Mouse (Mus musculus): ENCODE data around the gene Clpsl2. TPM values are rescaled to one million over a fixed set of nuclear protein-coding genes. Genes with fewer than 3 reads are reported as not detected.

The Clpsl2 gene
- not detected in 2 replicates for total RNA-seq (2017)

GRCm38 (mm10) chr17:28549111-28549510 is at the start of gene Clpsl2:
Gene Clpsl2 (plus strand): TSS chr17:28549411.
- no peak for ATAC-seq (replicated peaks; ENCODE audit: low read depth, poor library complexity, severe bottlenecking)

GRCm38 (mm10) chr17:28500465-28500864 is 48.7 kb upstream of the Clpsl2 start:
- no peak for ATAC-seq (replicated peaks; ENCODE audit: low read depth, poor library complexity, severe bottlenecking)

GRCm38 (mm10) chr17:28502196-28502821 is 46.9 kb upstream of the Clpsl2 start:
- ATAC-seq (replicated peaks; ENCODE audit: low read depth, poor library complexity, severe bottlenecking): no peak

GRCm38 (mm10) chr17:28504182-28504581 is 45.0 kb upstream of the Clpsl2 start:
- ATAC-seq (replicated peaks; ENCODE audit: low read depth, poor library complexity, severe bottlenecking): no peak

- no peak for ATAC-seq (replicated peaks; ENCODE audit: low read depth, poor library complexity, severe bottlenecking)
Measured at GRCm38 (mm10) chr17:28505591-28505990, 43.6 kb upstream of the Clpsl2 start.

- ATAC-seq (replicated peaks; ENCODE audit: low read depth, poor library complexity, severe bottlenecking): no peak
Measured at GRCm38 (mm10) chr17:28506895-28507294, 42.3 kb upstream of the Clpsl2 start.

- ATAC-seq (replicated peaks; ENCODE audit: low read depth, poor library complexity, severe bottlenecking): no peak
Measured at GRCm38 (mm10) chr17:28507496-28507895, 41.7 kb upstream of the Clpsl2 start.

GRCm38 (mm10) chr17:28510445-28511342 is 38.5 kb upstream of the Clpsl2 start:
- ATAC-seq (replicated peaks; ENCODE audit: low read depth, poor library complexity, severe bottlenecking): no peak

GRCm38 (mm10) chr17:28511616-28512541 is 37.3 kb upstream of the Clpsl2 start:
- ATAC-seq (replicated peaks; ENCODE audit: low read depth, poor library complexity, severe bottlenecking): no peak

GRCm38 (mm10) chr17:28512696-28513095 is 36.5 kb upstream of the Clpsl2 start:
- no peak for ATAC-seq (replicated peaks; ENCODE audit: low read depth, poor library complexity, severe bottlenecking)

GRCm38 (mm10) chr17:28513337-28513736 is 35.9 kb upstream of the Clpsl2 start:
- no peak for ATAC-seq (replicated peaks; ENCODE audit: low read depth, poor library complexity, severe bottlenecking)

GRCm38 (mm10) chr17:28513844-28514243 is 35.4 kb upstream of the Clpsl2 start:
- ATAC-seq (replicated peaks; ENCODE audit: low read depth, poor library complexity, severe bottlenecking): peak; percentile 15; the same call in 1 of the 2 replicates

GRCm38 (mm10) chr17:28514555-28514954 is 34.7 kb upstream of the Clpsl2 start:
- no peak for ATAC-seq (replicated peaks; ENCODE audit: low read depth, poor library complexity, severe bottlenecking)

- no peak for ATAC-seq (replicated peaks; ENCODE audit: low read depth, poor library complexity, severe bottlenecking)
Measured at GRCm38 (mm10) chr17:28515431-28516341, 33.5 kb upstream of the Clpsl2 start.

- ATAC-seq (replicated peaks; ENCODE audit: low read depth, poor library complexity, severe bottlenecking): no peak
Measured at GRCm38 (mm10) chr17:28516881-28517280, 32.3 kb upstream of the Clpsl2 start.

- no peak for ATAC-seq (replicated peaks; ENCODE audit: low read depth, poor library complexity, severe bottlenecking)
Measured at GRCm38 (mm10) chr17:28517441-28517955, 31.7 kb upstream of the Clpsl2 start, which contains the start of gene Fkbp5. Gene Fkbp5 (minus strand): TSS chr17:28517527.

- peak; percentile 57 for ATAC-seq (replicated peaks; ENCODE audit: low read depth, poor library complexity, severe bottlenecking)
Measured at GRCm38 (mm10) chr17:28517956-28518614, 31.1 kb upstream of the Clpsl2 start.

GRCm38 (mm10) chr17:28518615-28519071 is 30.6 kb upstream of the Clpsl2 start:
- peak; percentile 16; the same call in 1 of the 2 replicates for ATAC-seq (replicated peaks; ENCODE audit: low read depth, poor library complexity, severe bottlenecking)

All from common myeloid progenitor, adult 5-6 weeks (primary cell).